Mouse (Mus musculus): ENCODE measurements around the gene Shmt2. TPM values are rescaled to one million over a fixed set of nuclear protein-coding genes. Genes with fewer than 3 reads are reported as not detected.
A peak's percentile ranks its signal among the peaks of the same experiment; 100 is the strongest.

Gene Shmt2
- total RNA-seq (2021) = 10 to 100 TPM; 22.7 to 28.9 TPM
- long read RNA-seq, experiment 1, transcript Shmt2-206 (12 exons, 2,238 nt) = minor isoform, 7 of 31 reads
- long read RNA-seq, experiment 1, transcript Shmt2-201 (12 exons, 2,289 nt) = major isoform, 17 of 31 reads
- long read RNA-seq, experiment 1, partial matches to known transcripts = 3 of 31 reads
- long read RNA-seq, experiment 1, other reads (novel, unspliced or antisense) = 4 of 31 reads
- long read RNA-seq, experiment 2, transcript Shmt2-201 (12 exons, 2,289 nt) = major isoform, 37 of 57 reads
- long read RNA-seq, experiment 2, transcript Shmt2-206 (12 exons, 2,238 nt) = minor isoform, 8 of 57 reads
- long read RNA-seq, experiment 2, partial matches to known transcripts = 1 of 57 reads
- long read RNA-seq, experiment 2, other reads (novel, unspliced or antisense) = 9 of 57 reads

DNA sequence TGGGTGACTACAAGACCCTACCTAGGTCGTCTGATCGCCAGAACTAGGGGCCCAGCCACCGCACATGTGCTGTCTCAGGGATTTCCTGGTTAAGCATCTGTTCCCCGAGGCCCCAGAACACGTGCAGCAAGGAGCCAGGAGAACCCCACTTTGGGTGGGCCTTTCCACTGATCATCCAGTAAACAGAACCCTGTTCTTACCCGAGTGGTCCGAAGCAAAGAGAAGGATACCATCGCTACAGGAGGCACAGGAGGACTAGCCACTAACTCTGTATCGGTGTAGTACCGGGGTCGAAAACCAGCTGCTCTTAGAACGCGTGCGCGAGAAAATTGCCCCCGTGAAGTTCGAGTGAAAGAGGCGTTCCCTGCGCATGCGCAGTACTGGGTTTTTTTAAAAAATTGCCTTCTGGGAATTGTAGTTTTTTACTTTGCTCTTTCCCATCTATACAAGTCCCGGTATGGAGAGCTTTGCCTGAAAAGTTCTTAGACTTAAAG lies at the start of gene Shmt2:
Gene Shmt2, minus strand, starts transcription at position 357 of the 494 bp plus-strand sequence.
- peak; percentile 88 for DNase-seq
- intact Hi-C loops (cut with DNase I) = no loop called here
- H3K27ac ChIP-seq = peak within 1 kb of the TSS; percentile 91
- peak within 1 kb of the TSS; percentile 89 for H3K4me3 ChIP-seq
- TF ChIP-seq CTCF (IDR thresholded peaks at IDR 0.05) = no peak

DNA sequence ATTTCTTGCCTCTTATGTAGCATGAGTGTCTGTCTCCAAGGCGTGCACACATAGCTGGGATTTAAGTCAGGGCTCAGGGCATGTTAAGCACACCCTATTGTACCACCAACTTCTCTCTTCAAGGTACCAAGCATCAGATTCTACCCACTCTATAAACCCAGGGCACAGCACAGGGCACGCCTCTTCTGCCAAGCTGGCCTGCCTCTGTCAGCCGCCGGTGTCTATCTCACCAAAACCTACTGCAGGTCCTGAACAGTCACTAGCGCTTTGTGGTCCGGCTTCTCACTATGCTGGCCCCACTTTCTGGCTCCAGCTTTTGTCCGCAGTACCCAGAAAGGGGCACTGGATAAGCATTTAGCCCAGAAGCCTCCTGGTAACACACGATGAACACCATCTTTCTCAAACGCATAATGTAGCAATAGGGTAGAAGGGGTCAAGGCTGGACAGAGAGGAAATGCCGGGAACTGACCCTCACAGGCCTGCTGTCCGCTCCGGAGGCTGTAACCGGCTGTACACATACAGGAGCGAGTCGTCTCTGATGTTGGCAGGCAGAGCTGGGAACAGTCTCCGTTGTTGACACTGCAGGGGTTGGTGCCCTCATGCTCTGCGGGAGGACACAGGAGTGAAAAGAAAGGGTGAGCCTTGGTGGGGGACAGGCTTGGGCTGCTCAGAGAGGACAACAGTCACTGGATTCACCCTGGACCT lies 48.8 kb upstream of the Shmt2 start:
- no peak overlapping the region for H3K4me3 ChIP-seq
- no peak for DNase-seq
- TF ChIP-seq CTCF (IDR thresholded peaks at IDR 0.05) = no peak
- intact Hi-C loops (cut with DNase I) = loop anchor here (5.0 kb wide), 1 partner anchor 366 kb away; no protein-coding TSS in a partner anchor
- no peak overlapping the region for H3K27ac ChIP-seq

DNA sequence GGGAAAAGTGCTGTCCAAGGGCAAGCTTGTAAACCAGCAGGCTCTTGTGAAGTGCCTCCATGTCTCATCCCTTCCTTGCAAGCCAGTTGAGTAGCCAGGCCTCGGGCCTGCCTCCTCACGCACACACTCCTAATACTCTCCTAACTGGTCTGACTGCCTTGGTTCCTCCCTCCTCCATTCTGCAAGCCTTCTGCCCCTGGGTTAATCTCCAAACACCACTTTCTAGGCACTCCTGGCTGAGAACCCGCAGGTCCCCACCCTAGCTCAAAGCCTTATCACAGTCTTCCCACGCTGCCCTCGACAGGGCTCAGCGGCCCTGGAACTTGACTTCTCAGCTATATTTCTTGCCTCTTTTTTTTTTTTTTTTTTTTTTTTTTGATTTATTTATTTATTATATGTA lies 48.1 kb upstream of the Shmt2 start:
- peak overlapping the region; percentile 40; the same call in 1 of the 2 replicates for H3K27ac ChIP-seq
- no peak overlapping the region for H3K4me3 ChIP-seq
- TF ChIP-seq CTCF (IDR thresholded peaks at IDR 0.05) = no peak
- intact Hi-C loops (cut with DNase I) = loop anchor here (5.0 kb wide), 1 partner anchor 367 kb away; no protein-coding TSS in a partner anchor
- no peak for DNase-seq

DNA sequence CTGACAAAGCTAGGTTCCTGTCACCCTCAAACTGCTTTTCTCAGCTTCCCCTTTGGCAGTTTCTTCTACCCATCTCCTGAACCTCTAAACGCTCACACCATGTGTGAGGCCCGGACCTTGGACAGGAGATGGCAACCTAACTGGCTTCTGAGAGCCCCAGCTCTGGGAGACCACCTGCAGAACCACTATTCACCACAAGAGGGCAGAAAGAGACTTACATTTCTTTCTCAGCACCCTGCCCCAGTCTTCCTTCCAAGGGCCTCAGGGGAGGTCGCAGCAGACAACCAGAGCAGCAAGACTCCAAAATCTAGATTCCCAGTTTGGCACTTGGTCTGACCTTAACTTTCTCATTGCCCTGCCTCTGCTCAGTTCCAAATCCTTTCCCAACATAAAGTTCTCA lies 47.2 kb upstream of the Shmt2 start:
- TF ChIP-seq CTCF (IDR thresholded peaks at IDR 0.05) = peak; percentile 91
- H3K4me3 ChIP-seq = no peak overlapping the region
- DNase-seq = peak; percentile 73
- peak overlapping the region; percentile 58 for H3K27ac ChIP-seq
- intact Hi-C loops (cut with DNase I) = loop anchor here (1.0 kb wide), 1 partner anchor 53 kb away; no protein-coding TSS in a partner anchor

DNA sequence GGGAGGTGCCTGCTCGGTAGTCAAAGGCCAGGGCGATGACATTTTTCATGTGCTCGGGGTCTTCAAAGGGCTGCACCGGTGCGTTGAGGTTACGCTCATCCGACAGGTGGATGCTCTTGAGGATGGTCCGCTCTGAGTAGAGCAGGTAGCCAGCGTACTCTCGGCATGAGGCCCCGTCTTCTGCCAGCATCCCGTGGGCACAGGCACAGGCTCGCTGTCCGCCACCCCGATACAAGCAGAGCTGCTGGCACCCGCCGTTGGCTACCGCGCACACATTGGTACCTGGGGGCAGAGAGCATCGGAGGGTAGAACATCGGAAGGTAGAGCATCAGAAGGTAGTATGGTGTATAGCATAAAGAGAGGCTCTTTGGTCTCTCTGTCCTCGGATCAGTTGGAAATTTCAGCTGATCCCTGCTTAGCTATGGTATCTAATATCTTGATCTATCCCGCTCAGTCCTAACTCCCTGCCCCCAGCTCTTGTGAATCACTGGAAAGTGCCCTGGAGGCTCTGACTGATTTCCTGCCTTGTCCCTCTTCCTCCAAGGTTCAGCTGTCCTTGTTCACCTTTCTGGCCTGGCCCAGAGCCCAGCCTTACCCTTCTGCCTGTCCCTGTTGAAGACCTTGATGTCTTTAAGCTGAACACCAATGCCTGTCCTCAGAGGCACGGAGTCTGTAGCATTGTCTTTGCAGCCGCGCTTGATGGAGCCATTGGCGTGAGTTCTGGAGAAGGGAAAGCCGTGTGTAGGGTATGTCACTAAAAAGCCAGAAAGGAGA lies 44.5 kb upstream of the Shmt2 start:
- Histone ChIP-seq H3K27ac (no peak overlapping the region), H3K4me3 (no peak overlapping the region)
- no peak for DNase-seq
- intact Hi-C loops (cut with DNase I) = no loop called here
- TF ChIP-seq CTCF (IDR thresholded peaks at IDR 0.05) = no peak

DNA sequence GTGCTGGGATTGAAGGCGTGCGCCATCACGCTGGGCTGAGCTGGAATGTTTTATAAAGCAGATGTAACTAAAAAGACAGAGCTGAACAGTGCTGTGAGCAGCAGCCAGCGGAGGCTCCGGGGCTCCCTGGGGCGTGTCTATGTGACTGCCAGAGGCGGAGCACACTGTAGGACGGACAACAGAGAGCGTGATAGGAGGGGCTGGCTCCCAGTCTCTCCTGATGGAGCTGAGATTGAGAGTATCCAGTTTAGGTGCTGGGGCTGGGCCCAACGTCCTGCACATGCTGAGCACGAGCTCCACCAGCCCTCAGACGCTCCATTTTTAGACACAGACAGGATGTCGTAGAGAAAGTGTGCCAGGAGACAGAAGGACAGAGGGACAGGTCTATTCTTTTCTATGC lies 42.1 kb upstream of the Shmt2 start:
- intact Hi-C loops (cut with DNase I) = no loop called here
- peak; percentile 66 for DNase-seq

DNA sequence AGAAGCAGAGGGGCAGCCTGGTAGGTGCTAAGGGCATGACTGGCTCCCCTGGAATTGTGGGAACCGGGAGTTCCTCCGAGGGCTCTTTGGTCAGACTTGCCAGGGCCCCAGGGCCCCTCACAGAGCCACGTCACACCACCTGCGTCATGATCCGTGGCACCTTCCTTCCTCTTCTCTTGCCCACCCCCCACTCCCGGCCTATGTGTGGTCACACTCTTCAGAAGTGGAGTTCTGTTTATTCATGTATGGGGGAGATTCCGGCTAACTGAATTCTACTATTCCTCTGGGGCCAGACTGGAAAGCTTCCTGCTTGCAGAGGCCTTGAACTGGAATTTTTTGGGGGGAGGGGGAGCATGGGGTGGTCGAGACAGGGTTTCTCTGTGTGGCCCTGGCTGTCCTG lies 41.6 kb upstream of the Shmt2 start:
- intact Hi-C loops (cut with DNase I) = no loop called here
- no peak for DNase-seq
- TF ChIP-seq CTCF (IDR thresholded peaks at IDR 0.05) = no peak
- Histone ChIP-seq H3K4me3 (no peak overlapping the region), H3K27ac (peak overlapping the region; percentile 57)

More for the DNA sequence above, 42.1 kb upstream of the Shmt2 start:
- no peak for TF ChIP-seq CTCF (IDR thresholded peaks at IDR 0.05)
- no peak overlapping the region for H3K4me3 ChIP-seq
- H3K27ac ChIP-seq = peak overlapping the region; percentile 57

DNA sequence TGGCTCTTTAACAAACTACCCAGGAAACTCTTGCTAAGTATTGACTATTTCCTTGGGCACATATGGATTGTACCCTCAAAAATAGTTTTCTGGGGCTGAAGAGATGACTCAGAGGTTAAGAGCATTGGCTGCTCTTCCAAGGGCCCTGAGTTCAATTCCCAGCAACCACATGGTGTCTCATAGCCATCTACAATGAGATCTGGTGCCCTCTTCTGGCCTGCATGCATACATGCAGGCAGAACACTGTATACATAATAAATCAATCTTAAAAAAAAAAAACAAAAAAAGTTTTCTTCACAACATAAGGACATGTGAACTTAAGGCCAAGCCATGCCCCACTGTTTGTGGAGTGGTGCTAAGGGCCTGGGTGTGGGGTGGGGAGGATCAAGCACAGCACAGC lies 38.9 kb upstream of the Shmt2 start:
- Histone ChIP-seq H3K4me3 (no peak overlapping the region), H3K27ac (no peak overlapping the region)
- peak; percentile 35; the same call in 1 of the 2 replicates for TF ChIP-seq CTCF (IDR thresholded peaks at IDR 0.05)
- no peak for DNase-seq
- intact Hi-C loops (cut with DNase I) = no loop called here

DNA sequence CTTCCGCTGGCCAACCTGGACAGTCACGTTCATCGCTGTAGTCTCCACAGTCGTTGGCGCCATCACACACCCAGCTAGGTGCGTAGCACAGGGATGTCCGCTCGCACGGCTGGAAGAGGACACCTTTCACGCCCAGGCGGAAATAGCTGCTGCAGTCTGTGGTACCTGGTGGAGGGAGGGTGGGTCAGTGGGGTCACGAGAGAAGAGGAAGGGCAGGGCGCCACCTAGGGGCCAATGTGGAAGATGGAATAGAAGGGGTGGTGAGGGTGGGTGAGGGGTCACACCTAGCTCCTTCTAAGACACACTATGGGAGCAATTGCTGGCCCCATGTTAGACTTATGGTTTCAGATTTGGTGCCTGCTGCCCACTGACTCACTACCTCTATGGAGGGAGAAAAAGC lies 35.2 kb upstream of the Shmt2 start:
- no peak overlapping the region for H3K27ac ChIP-seq
- TF ChIP-seq CTCF (IDR thresholded peaks at IDR 0.05) = peak; percentile 23; the same call in 1 of the 2 replicates
- DNase-seq = no peak
- intact Hi-C loops (cut with DNase I) = no loop called here
- H3K4me3 ChIP-seq = no peak overlapping the region

DNA sequence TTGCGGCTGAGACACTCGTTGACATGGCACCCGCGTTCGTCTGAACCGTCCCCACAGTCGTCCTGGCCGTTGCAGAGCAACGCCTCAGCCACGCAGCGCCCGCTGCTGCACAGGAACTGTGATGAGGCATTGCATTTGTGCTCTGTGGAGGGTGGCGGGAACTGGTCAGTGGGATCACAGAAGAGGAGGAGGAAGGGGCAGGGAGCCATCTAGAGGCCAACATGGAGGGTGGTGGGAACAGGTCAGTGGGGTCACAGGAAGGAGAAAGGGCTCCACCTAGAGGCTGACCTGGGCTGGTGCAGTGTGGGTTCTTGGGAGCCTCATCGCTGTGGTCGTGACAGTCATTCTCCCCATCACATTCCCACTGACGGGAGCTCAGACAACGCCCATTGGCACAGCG lies 33.5 kb upstream of the Shmt2 start:
- no peak for DNase-seq
- intact Hi-C loops (cut with DNase I) = no loop called here
- Histone ChIP-seq H3K4me3 (no peak overlapping the region), H3K27ac (no peak overlapping the region)
- TF ChIP-seq CTCF (IDR thresholded peaks at IDR 0.05) = peak; percentile 57

DNA sequence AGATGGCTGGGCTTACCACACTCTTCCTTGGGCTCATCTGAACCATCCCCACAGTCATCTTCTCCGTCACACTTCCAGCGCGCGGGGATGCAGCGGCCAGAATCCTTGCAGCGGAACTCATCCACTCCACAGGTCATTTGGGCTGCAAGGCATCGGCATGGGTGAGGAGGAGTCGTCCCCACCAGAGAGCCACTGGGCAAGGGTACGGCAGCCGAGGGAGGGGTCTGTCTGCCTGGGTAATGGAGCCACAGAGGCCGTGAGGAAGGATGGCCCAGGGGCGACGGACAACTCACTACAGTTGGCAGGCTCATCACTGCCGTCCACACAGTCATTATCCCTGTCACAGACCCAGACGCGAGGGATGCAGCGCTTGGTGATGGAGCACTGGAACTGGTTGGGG lies 27.6 kb upstream of the Shmt2 start:
- DNase-seq = no peak
- H3K4me3 ChIP-seq = no peak overlapping the region
- H3K27ac ChIP-seq = no peak overlapping the region
- intact Hi-C loops (cut with DNase I) = no loop called here
- TF ChIP-seq CTCF (IDR thresholded peaks at IDR 0.05) = no peak

DNA sequence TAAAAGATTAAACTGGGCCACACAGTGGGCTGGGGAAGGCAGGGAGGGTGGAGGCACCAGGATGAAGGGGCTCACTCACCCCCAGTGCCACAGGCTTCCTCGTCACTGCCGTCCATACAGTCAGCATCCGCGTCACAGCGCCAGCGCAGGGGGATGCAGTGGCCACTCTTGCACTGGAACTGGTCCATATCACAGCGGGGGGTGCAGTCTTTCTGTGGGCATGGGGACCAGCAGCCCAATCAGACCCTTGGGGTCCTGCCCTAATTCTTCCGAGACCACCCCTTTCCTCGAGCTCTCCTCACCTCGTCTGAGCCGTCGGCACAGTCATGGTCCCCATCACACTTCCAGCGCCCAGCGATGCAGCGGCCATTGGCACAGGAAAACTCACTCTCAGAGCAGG lies 26.0 kb upstream of the Shmt2 start:
- DNase-seq = no peak
- H3K27ac ChIP-seq = no peak overlapping the region
- no peak for TF ChIP-seq CTCF (IDR thresholded peaks at IDR 0.05)
- no peak overlapping the region for H3K4me3 ChIP-seq
- intact Hi-C loops (cut with DNase I) = no loop called here

Measured in gastrocnemius, adult 2 months (tissue).